Mouse (Mus musculus) C2C12 (cell line): ENCODE data around the gene Nfatc4.

Experiments
- CTCF ChIP-seq: IDR thresholded peaks from one replicate; pipeline ENCODE4 v1.5.1; 2011; ENCODE audit not compliant: control insufficient read depth, insufficient read depth, insufficient read length
- MAX ChIP-seq: IDR thresholded peaks from one replicate; pipeline ENCODE4 v1.6.1; 2011; ENCODE audit warnings: mild to moderate bottlenecking, control low read depth
- MYOD1 ChIP-seq: IDR thresholded peaks from one replicate; pipeline ENCODE4 v1.6.1; 2011; ENCODE audit warnings: low read depth; ENCODE audit not compliant: control insufficient read depth, insufficient read length
- USF1 ChIP-seq: IDR thresholded peaks from one replicate; pipeline ENCODE4 v1.6.1; 2011; ENCODE audit warnings: low read depth, mild to moderate bottlenecking, control low read depth, moderate library complexity

DNA sequence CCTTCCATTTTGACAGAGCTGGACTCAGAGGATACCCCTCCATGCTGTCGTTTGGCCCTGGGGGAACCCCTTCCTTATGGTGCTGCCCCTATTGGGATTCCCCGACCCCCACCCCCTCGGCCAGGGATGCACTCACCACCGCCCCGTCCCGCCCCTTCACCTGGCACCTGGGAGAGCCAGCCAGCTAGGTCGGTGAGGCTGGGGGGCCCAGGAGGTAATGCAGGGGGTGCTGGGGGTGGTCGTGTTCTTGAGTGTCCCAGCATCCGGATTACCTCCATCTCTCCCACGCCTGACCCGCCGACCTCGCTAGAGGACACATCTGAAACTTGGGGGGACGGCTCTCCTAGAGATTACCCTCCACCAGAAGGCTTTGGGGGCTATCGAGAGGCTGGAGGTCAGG, 3.2 kb downstream of the Nfatc4 start:
- TF ChIP-seq CTCF (no peak), MYOD1 (no peak), USF1 (no peak), MAX (no peak)
